Mouse (Mus musculus) spleen, adult 2 months (tissue): ENCODE measurements at regions not wholly inside any gene's neighbourhood (a gene's known extent, or its start where the extent isn't known, plus 50 kb on each side); places are given as distances from the start of the nearest gene placed in this dataset.

Experiments used
- DNase-seq, 2 experiments: peaks; one replicate each; pipeline versions ENCODE4 v3.0.0 to v3.0.0-alpha.2; 2012 to 2021; ENCODE audit warnings: low spot score in 2 of 2, low read depth in 1 of 2
- H3K27ac ChIP-seq: fragments of 200-500 bp; 2 replicates; pipeline ENCODE4 v1.5.1; 2012; ENCODE audit warnings: low read length, inconsistent platforms; ENCODE audit not compliant: insufficient read depth
- H3K27me3 ChIP-seq: fragments of 200-500 bp; 2 replicates; pipeline ENCODE4 v1.6.1; 2012; ENCODE audit warnings: mild to moderate bottlenecking, moderate library complexity, low read length, inconsistent platforms; ENCODE audit not compliant: control insufficient read depth, insufficient read depth
- H3K36me3 ChIP-seq: fragments of 200-500 bp; 2 replicates; pipeline ENCODE4 v1.6.1; 2012; ENCODE audit warnings: mild to moderate bottlenecking, low read length, inconsistent platforms; ENCODE audit not compliant: control insufficient read depth, insufficient read depth
- H3K4me1 ChIP-seq: fragments of 200-500 bp; 2 replicates; pipeline ENCODE4 v1.6.1; 2011; ENCODE audit warnings: inconsistent platforms; ENCODE audit not compliant: control insufficient read depth, insufficient read depth, insufficient read length
- H3K4me3 ChIP-seq: fragments of 200-500 bp; 2 replicates; pipeline ENCODE4 v1.5.1; 2011; ENCODE audit warnings: mild to moderate bottlenecking, inconsistent platforms; ENCODE audit not compliant: insufficient read depth, insufficient read length; ENCODE audit errors: extremely low read depth
- CTCF ChIP-seq: fragments of 200-500 bp; IDR thresholded peaks from 2 replicates; pipeline ENCODE4 v1.5.1; 2011; ENCODE audit warnings: mild to moderate bottlenecking, inconsistent platforms; ENCODE audit not compliant: insufficient read depth, insufficient read length, insufficient replicate concordance; ENCODE audit errors: extremely low read depth
- POLR2A ChIP-seq: fragments of 200-500 bp; IDR thresholded peaks from 2 replicates; pipeline ENCODE4 v1.6.1; 2011; ENCODE audit warnings: low read depth, low read length, inconsistent platforms
- WGBS: fragments of 180-500 bp; shearing (Covaris S2); methylation state at CpG from one replicate; pipeline ENCODE4 v1.1.7; 2018; 5-methylcytosine and 5-hydroxymethylcytosine counted together

DNA sequence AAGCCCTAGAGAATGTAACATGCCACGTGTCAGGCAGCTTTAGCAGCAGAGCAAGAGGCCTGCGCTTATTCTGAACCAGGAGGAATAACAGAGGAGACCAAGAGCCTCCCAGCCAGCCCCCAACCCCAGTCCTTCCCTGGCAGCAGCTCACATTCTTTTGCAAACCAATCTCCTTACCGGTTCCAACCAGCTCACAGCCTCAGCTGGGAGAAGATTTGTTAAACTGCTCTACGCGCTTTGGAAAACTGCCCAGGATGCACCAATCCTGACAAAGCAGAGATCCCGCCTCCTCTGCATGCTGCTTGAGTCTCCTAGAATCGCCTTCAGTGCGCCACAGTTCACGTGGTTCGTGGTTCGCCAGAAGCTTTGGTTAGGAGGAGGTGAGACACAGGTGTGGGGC lies 51.8 kb downstream of the Gm9376 start:
- H3K36me3 ChIP-seq, result no peaks in the 10 kb centered on the region
- TF ChIP-seq CTCF (no peak), POLR2A (no peak)
- no peak overlapping the region for H3K4me3 ChIP-seq
- no peak for DNase-seq
- H3K4me1 ChIP-seq, result no peaks in the 10 kb centered on the region
- H3K27me3 ChIP-seq, result no peaks in the 10 kb centered on the region
- 63% methylated on average over 11 of the region's 11 CpGs for WGBS
- H3K27ac ChIP-seq, result no peak overlapping the region

- Histone ChIP-seq H3K36me3 (no peaks in the 10 kb centered on the region), H3K4me1 (no peaks in the 10 kb centered on the region), H3K4me3 (no peak overlapping the region), H3K27ac (no peak overlapping the region), H3K27me3 (no peaks in the 10 kb centered on the region)
- WGBS, result 88% methylated on average over 4 of the region's 4 CpGs
- TF ChIP-seq POLR2A (no peak), CTCF (no peak)
- DNase-seq, result no peak
Observed at GRCm38 (mm10) chr14:118320101-118320500, 53.3 kb downstream of the Gm9376 start.

GRCm38 (mm10) chr14:118321083-118321482 lies 54.3 kb downstream of the Gm9376 start:
- Histone ChIP-seq H3K27ac (no peak overlapping the region), H3K4me1 (no peaks in the 10 kb centered on the region), H3K36me3 (no peaks in the 10 kb centered on the region), H3K27me3 (no peaks in the 10 kb centered on the region), H3K4me3 (no peak overlapping the region)
- DNase-seq, result no peak
- TF ChIP-seq POLR2A (no peak), CTCF (no peak)
- WGBS, result 29% methylated on average over 3 of the region's 3 CpGs

- H3K4me1 ChIP-seq, result no peaks in the 10 kb centered on the region
- TF ChIP-seq POLR2A (no peak), CTCF (no peak)
- no peaks in the 10 kb centered on the region for H3K36me3 ChIP-seq
- DNase-seq, result no peak
- no peak overlapping the region for H3K4me3 ChIP-seq
- H3K27ac ChIP-seq, result no peak overlapping the region
- no peaks in the 10 kb centered on the region for H3K27me3 ChIP-seq
- 29% methylated on average over 26 of the region's 26 CpGs for WGBS
Observed at GRCm38 (mm10) chr14:118322003-118322821, 55.5 kb downstream of the Gm9376 start.

DNA sequence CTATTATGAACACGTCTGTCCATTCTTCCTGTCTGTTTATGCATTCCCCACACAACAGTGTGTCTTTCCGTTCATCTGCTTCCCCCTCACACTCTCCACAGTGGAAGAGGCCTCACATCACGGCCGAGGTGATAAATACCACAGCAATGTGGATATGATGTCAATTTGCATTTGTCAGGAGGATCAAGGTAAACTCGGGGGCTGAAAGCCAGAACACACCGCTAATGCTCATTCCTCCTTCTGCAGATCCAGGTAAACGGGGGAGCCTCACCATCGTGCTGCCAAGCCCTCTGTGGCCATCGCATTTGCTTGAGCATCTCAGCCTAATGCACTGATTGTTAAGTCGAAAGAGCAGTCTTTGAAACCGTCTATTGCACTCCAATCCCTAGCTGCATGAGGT lies 56.1 kb downstream of the Gm9376 start:
- WGBS, result 23% methylated on average over 11 of the region's 11 CpGs
- no peak for DNase-seq
- TF ChIP-seq CTCF, result no peak
- TF ChIP-seq POLR2A, result no peak
- no peak overlapping the region for H3K4me3 ChIP-seq
- no peaks in the 10 kb centered on the region for H3K4me1 ChIP-seq
- no peaks in the 10 kb centered on the region for H3K36me3 ChIP-seq
- no peak overlapping the region for H3K27ac ChIP-seq
- no peaks in the 10 kb centered on the region for H3K27me3 ChIP-seq

- Histone ChIP-seq H3K4me1 (no peaks in the 10 kb centered on the region), H3K27ac (no peak overlapping the region), H3K27me3 (no peaks in the 10 kb centered on the region), H3K36me3 (no peaks in the 10 kb centered on the region), H3K4me3 (no peak overlapping the region)
- no peak for DNase-seq
- WGBS, result 76% methylated on average over 3 of the region's 3 CpGs
- TF ChIP-seq CTCF (no peak), POLR2A (no peak)
Observed at GRCm38 (mm10) chr14:118338071-118338470, 71.3 kb downstream of the Gm9376 start.

- 86% methylated on average over 11 of the region's 11 CpGs for WGBS
- Histone ChIP-seq H3K4me3 (no peak overlapping the region), H3K4me1 (no peaks in the 10 kb centered on the region), H3K27ac (no peak overlapping the region), H3K36me3 (no peaks in the 10 kb centered on the region), H3K27me3 (no peaks in the 10 kb centered on the region)
- DNase-seq, result no peak
- TF ChIP-seq POLR2A (no peak), CTCF (no peak)
Observed at GRCm38 (mm10) chr14:118362931-118363330, 96.2 kb downstream of the Gm9376 start.

DNA sequence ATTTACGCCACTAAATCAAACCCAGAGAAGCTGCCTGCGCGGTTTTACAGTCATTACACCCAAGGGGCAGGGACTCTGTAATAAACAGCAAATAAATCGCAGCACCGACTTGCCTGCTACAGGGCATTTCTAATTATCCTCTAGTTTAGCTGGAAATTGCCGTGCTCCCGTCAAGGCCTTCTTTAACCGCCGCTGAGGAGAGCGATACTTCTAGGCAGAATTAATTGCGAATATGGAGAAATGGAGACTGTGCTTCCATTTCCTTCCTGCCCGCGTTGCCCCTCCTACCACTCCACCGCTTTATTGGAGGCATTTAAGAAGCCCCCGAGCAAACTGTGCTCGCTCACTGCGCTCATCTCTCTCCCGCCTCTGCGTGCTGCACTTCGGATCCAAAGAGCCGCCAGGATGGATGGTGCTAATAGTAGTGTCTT lies 96.6 kb downstream of the Gm9376 start:
- Histone ChIP-seq H3K36me3 (no peaks in the 10 kb centered on the region), H3K27me3 (no peaks in the 10 kb centered on the region), H3K27ac (no peak overlapping the region), H3K4me1 (no peaks in the 10 kb centered on the region), H3K4me3 (no peak overlapping the region)
- no peak for DNase-seq
- TF ChIP-seq POLR2A, result no peak
- no peak for TF ChIP-seq CTCF
- WGBS, result 88% methylated on average over 21 of the region's 21 CpGs
